Mouse (Mus musculus) heart, postnatal 4 days (tissue): ENCODE data around the gene Clnk. TPM values are rescaled to one million over a fixed set of nuclear protein-coding genes. Genes with fewer than 3 reads are reported as not detected.
A peak's percentile ranks its signal among the peaks of the same experiment; 100 is the strongest.

Source experiments
- DNase-seq: peaks from one replicate; pipeline ENCODE4 v3.0.0; 2021
- total RNA-seq, 2 experiments: library from RNA; stranded (reverse); gene quantifications; 2 replicates each; pipeline ENCODE4 v1.2.3; 2021

Clnk gene
- total RNA-seq, 2 experiments from 2014 or later = not detected

- no peak for DNase-seq
These were observed 26.4 kb downstream of the Clnk start for GRCm38 (mm10) chr5:38850171-38850570.

DNA sequence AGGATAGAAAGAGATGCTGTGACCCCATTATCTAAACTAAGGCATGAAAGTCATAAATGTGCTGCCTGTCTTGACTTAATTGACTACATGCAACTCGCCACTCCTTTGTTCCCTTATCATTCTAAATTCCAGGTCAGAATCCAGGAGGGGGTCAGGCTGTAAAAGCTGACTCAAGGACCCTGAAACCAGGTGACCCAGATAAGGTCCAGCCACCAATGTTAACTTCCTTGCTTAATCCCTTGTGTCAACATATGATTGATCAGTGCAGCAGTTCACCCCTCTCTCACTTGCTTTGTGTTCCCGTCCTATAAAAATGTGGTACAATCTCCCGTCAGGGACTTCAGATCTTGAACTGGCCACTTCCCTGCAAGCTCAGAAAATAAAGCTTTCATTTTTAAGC is 31.1 kb downstream of the Clnk start:
- DNase-seq = no peak

DNA sequence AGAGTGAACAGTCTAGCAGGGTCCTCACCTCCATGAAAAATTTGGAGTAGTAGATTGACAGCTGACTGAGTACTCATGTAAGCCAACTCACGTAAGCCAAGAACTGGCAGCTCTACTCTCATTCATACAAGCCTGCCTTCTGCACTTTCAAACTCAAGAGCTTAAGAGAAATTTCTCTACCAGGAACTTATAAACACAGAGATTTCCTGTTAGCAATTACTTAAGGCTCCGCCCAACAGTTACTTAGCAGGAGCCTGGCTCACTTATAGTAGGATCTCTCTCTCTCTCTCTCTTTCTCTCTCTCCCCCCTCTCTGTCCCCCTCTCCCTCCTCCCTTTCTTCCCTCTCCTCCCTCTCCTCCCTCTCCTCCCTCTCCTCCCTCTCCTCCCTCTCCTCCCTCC is 32.3 kb downstream of the Clnk start:
- DNase-seq = no peak

GRCm38 (mm10) chr5:38839981-38840380 is 36.6 kb downstream of the Clnk start:
- DNase-seq = no peak

- DNase-seq = no peak
These were observed 49.3 kb downstream of the Clnk start for GRCm38 (mm10) chr5:38827310-38827709.

- no peak for DNase-seq
These were observed 50.0 kb downstream of the Clnk start for GRCm38 (mm10) chr5:38826586-38826985.

GRCm38 (mm10) chr5:38824132-38824965 is 52.3 kb downstream of the Clnk start:
- DNase-seq = no peak

DNA sequence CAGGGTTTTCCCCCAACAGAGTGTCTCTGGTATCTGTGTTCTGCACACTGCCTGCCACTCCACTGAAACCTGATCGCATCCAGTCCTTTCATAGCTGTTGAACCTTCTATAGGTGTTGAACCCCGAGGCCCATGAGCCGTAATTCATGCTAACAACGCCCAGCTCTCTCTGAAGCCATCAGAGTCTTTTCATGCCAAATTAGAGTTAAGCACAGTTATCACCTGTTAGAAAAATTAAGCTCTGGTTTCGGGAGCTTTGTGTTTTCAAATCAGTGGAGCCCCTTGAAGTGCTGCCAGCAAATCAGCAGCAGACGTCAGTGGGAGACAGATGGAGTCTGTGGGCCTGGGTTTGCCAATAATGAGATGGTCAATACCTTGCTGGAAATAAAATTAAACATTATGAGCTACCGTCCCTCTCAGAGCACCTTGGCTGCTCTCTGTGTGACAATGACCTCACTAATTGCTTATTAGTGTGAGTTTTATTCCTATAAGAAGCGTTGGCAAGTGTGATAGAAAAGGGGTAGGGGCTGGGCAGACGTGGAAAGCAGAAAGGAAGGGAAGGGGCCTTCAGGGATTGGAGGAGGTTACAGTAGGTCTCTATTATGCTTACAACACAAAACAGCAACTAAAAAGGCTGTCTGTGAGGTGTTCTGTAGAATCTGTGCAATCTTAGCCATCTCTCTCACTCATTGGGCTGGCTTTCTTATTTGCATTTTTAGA is 63.1 kb downstream of the Clnk start:
- DNase-seq = no peak

DNA sequence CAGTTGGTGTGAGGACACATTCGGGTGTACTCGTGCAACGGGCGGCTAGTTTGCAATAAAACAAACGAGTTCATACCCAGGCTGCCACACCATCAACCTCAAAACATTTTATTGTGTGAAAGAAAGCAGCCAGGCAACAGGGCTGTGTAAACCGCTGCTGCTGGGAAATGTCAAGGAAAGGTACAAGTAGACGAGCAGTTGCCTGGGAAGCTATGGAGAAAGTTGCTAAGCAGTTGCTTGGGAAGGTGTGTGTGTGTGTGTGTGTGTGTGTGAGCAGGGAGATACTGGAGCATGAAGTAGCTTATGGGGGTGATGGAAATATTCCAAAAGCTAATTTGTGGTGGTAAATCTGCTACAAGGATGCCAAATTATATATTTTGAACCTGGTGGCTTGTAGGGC is 63.7 kb downstream of the Clnk start:
- no peak for DNase-seq

- DNase-seq = no peak
These were observed 64.2 kb downstream of the Clnk start for GRCm38 (mm10) chr5:38812386-38812785.

DNA sequence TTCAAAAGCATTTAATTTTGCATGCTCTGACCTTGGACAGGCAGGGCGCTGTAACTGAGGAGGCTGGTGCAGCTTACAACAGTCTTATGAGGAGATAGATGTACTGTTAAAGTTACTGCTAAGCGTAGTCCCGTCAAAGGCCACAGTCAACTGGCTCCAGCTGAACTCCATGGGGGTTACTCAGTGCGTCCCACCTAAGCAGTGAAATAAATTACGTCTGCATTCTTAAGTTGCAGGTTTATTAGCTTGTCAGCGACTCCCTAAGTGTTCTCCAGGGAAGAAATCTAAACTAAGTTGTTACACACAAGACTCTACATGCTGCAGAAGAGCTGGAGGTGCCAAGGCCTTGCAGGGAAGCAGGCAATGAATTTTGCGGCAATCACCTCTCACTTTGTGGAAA is 77.7 kb downstream of the Clnk start:
- DNase-seq = no peak

- DNase-seq = no peak
These were observed 81.5 kb downstream of the Clnk start for GRCm38 (mm10) chr5:38795139-38795538.

DNA sequence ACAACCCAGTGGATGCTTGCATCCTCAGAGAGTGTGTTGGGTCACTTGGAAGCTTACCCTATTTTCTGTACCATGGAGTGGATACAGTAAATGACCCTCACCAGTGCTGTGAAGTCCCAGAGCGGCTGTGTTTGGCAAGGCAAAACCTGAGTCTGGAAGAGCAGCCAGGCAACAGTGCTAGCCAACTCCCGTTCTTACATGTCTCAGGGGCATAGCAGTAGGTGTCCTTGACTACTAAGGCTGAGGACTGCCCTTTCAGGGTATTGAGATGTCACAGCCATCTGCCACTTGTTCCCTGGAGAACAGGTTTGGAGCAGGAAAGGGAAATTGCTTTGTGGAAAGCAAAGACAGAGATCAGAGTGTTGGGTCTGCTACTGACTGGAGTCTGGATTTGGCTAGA is 85.5 kb downstream of the Clnk start:
- no peak for DNase-seq

DNA sequence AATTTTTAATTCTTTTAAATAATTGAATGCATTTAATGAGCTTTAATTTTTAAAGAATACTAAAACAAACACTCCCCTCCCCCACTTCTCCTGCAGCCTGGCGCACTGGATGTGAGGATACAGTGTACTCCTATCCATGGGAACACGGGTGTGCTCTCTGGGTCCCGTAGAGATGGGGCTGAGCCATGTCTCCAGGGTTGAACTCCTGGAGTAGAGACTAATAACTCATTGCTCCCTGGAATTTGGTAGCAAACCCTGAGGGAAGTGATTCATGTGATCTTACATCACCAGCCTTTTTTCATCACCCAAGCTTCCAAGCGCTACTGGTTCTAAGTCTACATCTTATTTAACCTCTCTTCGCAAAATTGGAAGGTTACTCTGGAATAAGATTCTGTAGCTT is 87.8 kb downstream of the Clnk start:
- DNase-seq = no peak

DNA sequence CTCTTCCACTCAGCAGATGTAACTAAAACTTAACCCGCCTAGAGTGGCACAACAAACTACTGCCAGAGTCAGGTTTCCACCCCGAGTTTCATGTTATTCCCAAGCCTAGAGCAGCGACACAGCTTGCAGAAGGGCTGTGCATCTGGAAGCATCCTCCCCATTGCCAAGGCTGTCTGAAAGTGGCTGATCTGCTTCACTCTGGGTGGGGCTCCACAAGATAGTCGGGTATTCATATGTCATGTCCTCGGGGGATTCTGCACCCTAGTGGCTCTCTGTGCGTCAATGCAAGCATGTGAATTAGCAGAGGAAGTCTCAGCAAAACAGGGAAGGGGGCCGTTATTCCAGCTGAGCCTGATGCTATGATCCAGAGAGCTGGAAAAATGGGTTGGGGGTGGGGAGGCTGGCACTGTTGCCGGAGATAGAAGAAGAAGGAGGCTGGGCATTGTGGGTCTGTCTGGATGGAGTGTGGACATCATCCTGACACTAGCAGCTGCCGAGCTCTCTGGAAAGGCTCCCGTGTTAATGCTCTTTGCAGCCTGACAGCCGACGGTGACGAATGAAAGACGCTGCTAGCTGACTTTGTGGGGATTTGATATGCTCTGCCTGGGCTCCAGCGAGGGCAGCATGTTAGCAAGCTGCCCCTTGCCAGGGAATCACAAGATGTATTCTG is 88.6 kb downstream of the Clnk start:
- peak; percentile 31 for DNase-seq

GRCm38 (mm10) chr5:38786126-38786525 is 90.5 kb downstream of the Clnk start:
- no peak for DNase-seq

GRCm38 (mm10) chr5:38785686-38786085 is 90.9 kb downstream of the Clnk start:
- DNase-seq = no peak

DNA sequence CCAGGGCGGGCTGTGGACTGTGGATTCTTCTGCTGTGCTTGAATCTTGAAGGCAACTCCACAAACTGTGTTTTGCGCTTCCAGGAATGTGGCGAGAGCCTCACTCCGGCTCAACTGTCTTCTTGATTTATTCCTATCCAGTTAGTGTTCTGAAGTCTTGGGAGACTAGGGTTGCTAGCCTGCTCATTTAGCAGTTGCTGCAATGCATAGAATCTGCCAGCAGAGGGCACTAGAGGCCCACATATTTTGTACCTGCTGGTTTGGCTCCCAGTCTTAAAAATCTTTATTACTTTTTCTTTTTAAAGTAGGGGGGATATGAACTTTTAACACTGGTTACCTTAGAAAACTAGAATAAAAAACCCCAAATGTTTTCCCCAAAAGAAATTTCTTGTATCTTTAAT is 94.8 kb downstream of the Clnk start:
- DNase-seq = peak; percentile 83

- DNase-seq = peak; percentile 16
These were observed 96.0 kb downstream of the Clnk start for GRCm38 (mm10) chr5:38780631-38781030.

GRCm38 (mm10) chr5:38780045-38780444 is 96.6 kb downstream of the Clnk start:
- no peak for DNase-seq

DNA sequence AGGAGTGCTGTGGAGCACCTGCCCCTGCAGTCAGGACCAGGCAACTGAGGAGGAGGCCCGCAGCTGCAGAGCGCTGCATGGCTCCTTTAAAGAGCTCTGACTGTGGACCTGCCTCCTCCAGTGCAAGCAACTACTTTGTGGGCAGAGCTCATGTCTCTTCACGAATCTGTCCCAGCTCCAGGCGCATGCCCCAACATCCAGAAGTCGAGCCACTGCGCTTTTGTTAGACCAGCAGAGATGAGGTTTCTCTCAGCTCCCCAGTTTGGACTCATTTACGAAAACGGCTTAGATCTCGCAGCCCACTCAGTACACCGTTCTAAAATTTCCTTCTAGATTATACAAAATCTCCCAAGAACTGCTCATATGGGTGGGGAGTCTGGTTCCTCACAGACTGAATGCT is 101.1 kb downstream of the Clnk start:
- DNase-seq = no peak

DNA sequence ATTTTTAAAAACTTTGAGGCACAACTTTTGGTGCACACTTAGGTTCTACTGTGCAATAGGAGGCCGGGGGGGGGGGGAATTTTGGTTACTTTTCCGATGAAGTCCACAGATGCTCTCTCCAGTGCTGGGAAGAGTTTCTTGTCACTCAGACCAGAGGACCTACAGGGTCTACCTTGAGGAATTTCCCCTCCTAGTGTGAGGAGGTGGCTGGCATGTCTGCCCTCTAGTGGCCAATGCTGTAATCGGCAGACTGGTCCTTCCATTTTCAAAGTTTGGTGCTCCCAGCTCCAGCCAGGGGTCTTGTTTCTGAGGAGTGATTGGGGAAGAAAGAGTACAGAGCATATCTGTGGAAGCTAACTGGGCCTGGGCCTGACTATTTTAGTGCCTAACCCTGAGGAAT is 121.7 kb downstream of the Clnk start:
- DNase-seq = peak; percentile 39

GRCm38 (mm10) chr5:38752749-38753148 is 123.9 kb downstream of the Clnk start:
- DNase-seq = no peak
